Mouse (Mus musculus) liver, embryonic 14.5 days (tissue): ENCODE measurements at regions not wholly inside any gene's neighbourhood (a gene's known extent, or its start where the extent isn't known, plus 50 kb on each side); places are given as distances from the start of the nearest gene placed in this dataset.

Experiments used
- ATAC-seq: fragments of 200-750 bp; cut with Nextera tagmentation; 2 replicates; pipeline ENCODE4 v1.8.0; 2017; ENCODE audit warnings: moderate number of reproducible peaks, mild to moderate bottlenecking, moderate library complexity; ENCODE audit not compliant: insufficient read depth
- DNase-seq, 3 experiments: peaks; one replicate each; pipeline ENCODE4 v3.0.0-alpha.2; 2012 to 2013; ENCODE audit warnings: low read depth in 3 of 3, low spot score in 3 of 3
- H3K27ac ChIP-seq: fragments of 300-500 bp; sonication (generic); 2 replicates; pipeline ENCODE4 v1.5.1; 2014; ENCODE audit warnings: moderate library complexity, mild to moderate bottlenecking, control low read depth, inconsistent platforms
- H3K27me3 ChIP-seq: fragments of 300-500 bp; sonication (generic); 2 replicates; pipeline ENCODE4 v1.6.1; 2014; ENCODE audit warnings: mild to moderate bottlenecking, low read length, moderate library complexity; ENCODE audit not compliant: control insufficient read depth, insufficient read depth
- H3K36me3 ChIP-seq: fragments of 300-500 bp; sonication (generic); replicated peaks from 2 replicates; pipeline ENCODE4 v1.6.1; 2014; ENCODE audit warnings: low read depth; ENCODE audit not compliant: control insufficient read depth, insufficient read depth
- H3K4me1 ChIP-seq, 2 experiments: fragments of 200-500 bp in 1 of 2; fragments of 300-500 bp in 1 of 2; sonication (generic) in 1 of 2; replicated peaks; 2 replicates each; pipeline ENCODE4 v1.6.1; 2012 to 2014; ENCODE audit warnings: antibody characterized with exemption in 1 of 2, inconsistent platforms in 1 of 2, low read length in 1 of 2; ENCODE audit not compliant: control insufficient read depth in 2 of 2, insufficient read depth in 2 of 2
- H3K4me2 ChIP-seq: fragments of 300-500 bp; sonication (generic); 2 replicates; pipeline ENCODE4 v1.6.1; 2014; ENCODE audit warnings: low read depth, mild to moderate bottlenecking, control low read depth, moderate library complexity
- H3K4me3 ChIP-seq, 2 experiments: fragments of 200-500 bp in 1 of 2; fragments of 300-500 bp in 1 of 2; sonication (generic) in 1 of 2; 2 replicates each; pipeline ENCODE4 v1.5.1; 2012 to 2014; ENCODE audit warnings: low read depth in 2 of 2, low read length in 2 of 2, mild to moderate bottlenecking in 2 of 2, control low read depth in 1 of 2, inconsistent platforms in 1 of 2, moderate library complexity in 1 of 2; ENCODE audit not compliant: insufficient read depth in 1 of 2
- H3K9ac ChIP-seq: fragments of 300-500 bp; sonication (generic); replicated peaks from 2 replicates; pipeline ENCODE4 v1.6.1; 2014; ENCODE audit warnings: mild to moderate bottlenecking, control low read depth, moderate library complexity
- H3K9me3 ChIP-seq: fragments of 300-500 bp; sonication (generic); 2 replicates; pipeline ENCODE4 v1.6.1; 2016; ENCODE audit warnings: low read length, mixed read lengths; ENCODE audit not compliant: control insufficient read depth
- CTCF ChIP-seq: IDR thresholded peaks from 2 replicates; pipeline ENCODE4 v1.5.1; 2016; ENCODE audit warnings: antibody characterized with exemption, low read depth, control low read depth
- EP300 ChIP-seq: IDR thresholded peaks from 2 replicates; pipeline ENCODE4 v1.6.1; 2016; ENCODE audit warnings: antibody characterized with exemption, low read depth
- WGBS: fragments of 180-500 bp; shearing (Covaris S2); extraction: QIAGEN DNeasy Blood & Tissue Kit; methylation state at CpG from one replicate; pipeline ENCODE4 v1.1.7; 2014; ENCODE audit not compliant: insufficient replicate concordance; 5-methylcytosine and 5-hydroxymethylcytosine counted together

DNA sequence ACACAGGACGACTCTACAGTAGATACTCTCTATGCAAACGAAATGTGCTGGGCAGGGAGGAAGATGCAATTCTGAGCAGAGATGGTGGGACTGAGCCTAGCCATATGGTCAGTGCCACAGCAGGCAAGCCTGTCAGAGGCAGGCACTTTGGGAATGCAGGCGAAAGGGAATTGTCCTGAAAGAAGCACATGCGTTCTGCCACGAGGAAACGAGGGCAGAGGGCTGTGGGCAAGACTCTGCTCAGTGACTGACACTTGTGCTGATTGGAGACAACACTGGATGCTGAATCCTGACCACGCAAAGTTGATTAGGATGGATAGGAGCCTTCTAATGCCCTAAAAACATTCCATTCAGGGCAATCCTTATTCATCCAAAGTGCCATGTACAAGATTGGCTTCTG lies 350.5 kb upstream of the Fam92a start:
- no peak for DNase-seq
- Histone ChIP-seq H3K4me1 (no peaks in the 10 kb centered on the region), H3K4me3 (no peak overlapping the region), H3K9ac (no peak overlapping the region), H3K9me3 (no peaks in the 10 kb centered on the region), H3K27ac (no peak overlapping the region), H3K27me3 (no peaks in the 10 kb centered on the region), H3K36me3 (no peaks in the 10 kb centered on the region), H3K4me2 (no peak overlapping the region)
- 54% methylated on average over 7 of the region's 7 CpGs for WGBS
- no peak for TF ChIP-seq CTCF
- no peak for TF ChIP-seq EP300
- ATAC-seq: no peak

DNA sequence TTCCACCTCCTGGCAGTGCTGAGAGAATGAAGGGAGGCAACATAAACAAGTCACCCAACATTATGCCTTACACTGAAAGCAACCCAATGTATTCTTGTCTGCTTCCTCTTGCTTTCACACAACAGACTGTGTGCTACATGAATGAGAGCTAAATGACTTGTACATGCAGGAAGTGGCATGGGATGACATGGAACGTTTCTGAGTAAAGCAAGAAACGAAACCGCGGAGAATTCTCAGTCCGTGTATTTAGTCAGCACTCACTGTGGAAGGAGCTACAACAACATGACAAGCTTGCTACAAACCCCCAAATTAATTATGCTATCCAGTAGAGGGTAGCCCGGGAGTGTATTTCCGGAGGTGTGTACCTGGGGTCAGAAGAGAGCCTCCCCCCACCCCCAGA lies 349.4 kb upstream of the Fam92a start:
- 66% methylated on average over 7 of the region's 7 CpGs for WGBS
- H3K27me3 ChIP-seq: no peaks in the 10 kb centered on the region

DNA sequence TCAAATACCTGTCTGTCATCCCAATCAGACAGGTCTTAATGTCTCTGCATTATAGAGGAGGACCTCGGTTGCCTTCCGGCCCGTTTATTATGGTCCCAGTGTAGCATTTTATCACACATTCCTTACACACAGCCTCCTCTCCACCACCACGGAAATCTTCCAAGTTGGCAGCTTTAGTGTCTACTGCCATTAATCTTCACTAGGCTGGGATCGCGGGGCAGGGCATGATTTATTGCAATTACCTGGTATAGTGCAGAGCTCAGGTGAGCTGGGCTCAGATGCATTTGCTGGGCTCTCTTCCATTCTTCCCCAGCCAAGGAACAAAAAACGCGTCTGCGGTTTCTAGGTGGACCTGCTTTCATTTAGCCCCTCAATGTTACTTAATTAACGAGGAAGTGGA lies 344.7 kb upstream of the Fam92a start:
- 64% methylated on average over 10 of the region's 10 CpGs for WGBS
- no peak overlapping the region for H3K4me2 ChIP-seq
- no peak overlapping the region for H3K27ac ChIP-seq
- no peaks in the 10 kb centered on the region for H3K4me1 ChIP-seq
- no peaks in the 10 kb centered on the region for H3K9me3 ChIP-seq
- no peak overlapping the region for H3K4me3 ChIP-seq
- no peaks in the 10 kb centered on the region for H3K36me3 ChIP-seq
- TF ChIP-seq CTCF: no peak
- H3K27me3 ChIP-seq: no peaks in the 10 kb centered on the region
- DNase-seq: no peak
- no peak for ATAC-seq
- H3K9ac ChIP-seq: no peak overlapping the region

More for the DNA sequence above, 349.4 kb upstream of the Fam92a start:
- Histone ChIP-seq H3K36me3 (no peaks in the 10 kb centered on the region), H3K27ac (no peak overlapping the region), H3K9ac (no peak overlapping the region), H3K4me1 (no peaks in the 10 kb centered on the region), H3K4me2 (no peak overlapping the region), H3K9me3 (no peaks in the 10 kb centered on the region), H3K4me3 (no peak overlapping the region)
- TF ChIP-seq EP300 (no peak), CTCF (no peak)
- DNase-seq (no peak), ATAC-seq (no peak)

DNA sequence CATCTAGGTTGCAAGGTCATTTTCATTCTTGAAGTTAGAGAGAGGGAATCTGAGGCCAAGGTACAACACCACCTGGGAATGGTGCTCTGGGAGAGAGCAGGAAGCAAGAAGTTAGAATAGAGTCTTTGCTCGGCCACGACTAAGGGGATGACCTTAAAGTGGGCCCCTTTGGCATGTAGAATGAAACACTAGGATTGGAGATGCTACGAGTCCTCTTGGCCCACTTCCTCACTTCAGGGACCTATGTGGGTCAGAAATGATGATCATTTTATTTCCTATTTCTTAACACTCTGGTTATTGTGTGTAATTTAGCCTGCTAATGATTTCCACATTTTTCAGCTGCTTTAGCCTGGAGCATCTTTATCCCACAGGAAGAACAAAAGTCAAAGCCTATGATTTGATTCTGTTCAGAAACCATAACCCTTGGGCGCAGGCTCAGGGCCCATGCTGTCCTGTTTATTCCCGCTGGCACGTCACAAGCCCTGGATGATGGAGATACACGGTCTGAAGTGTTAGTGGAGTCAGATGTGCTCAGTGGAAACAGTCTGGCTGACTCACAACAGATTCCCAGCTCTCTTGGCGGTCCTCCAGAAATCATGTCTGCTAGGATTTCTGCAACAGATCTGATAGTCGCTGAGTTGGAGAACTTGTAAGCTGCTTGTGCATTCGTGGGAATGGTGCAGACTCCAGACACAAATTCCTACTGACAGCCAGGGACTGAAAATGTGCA lies 340.0 kb upstream of the Fam92a start:
- no peak for TF ChIP-seq CTCF
- TF ChIP-seq EP300: no peak
- H3K27ac ChIP-seq: no peak overlapping the region
- WGBS: 51% methylated on average over 10 of the region's 10 CpGs
- no peaks in the 10 kb centered on the region for H3K9me3 ChIP-seq
- no peak overlapping the region for H3K4me2 ChIP-seq
- H3K4me3 ChIP-seq: no peak overlapping the region
- H3K27me3 ChIP-seq: no peaks in the 10 kb centered on the region
- no peaks in the 10 kb centered on the region for H3K36me3 ChIP-seq
- DNase-seq (no peak), ATAC-seq (no peak)
- no peaks in the 10 kb centered on the region for H3K4me1 ChIP-seq
- H3K9ac ChIP-seq: no peak overlapping the region

DNA sequence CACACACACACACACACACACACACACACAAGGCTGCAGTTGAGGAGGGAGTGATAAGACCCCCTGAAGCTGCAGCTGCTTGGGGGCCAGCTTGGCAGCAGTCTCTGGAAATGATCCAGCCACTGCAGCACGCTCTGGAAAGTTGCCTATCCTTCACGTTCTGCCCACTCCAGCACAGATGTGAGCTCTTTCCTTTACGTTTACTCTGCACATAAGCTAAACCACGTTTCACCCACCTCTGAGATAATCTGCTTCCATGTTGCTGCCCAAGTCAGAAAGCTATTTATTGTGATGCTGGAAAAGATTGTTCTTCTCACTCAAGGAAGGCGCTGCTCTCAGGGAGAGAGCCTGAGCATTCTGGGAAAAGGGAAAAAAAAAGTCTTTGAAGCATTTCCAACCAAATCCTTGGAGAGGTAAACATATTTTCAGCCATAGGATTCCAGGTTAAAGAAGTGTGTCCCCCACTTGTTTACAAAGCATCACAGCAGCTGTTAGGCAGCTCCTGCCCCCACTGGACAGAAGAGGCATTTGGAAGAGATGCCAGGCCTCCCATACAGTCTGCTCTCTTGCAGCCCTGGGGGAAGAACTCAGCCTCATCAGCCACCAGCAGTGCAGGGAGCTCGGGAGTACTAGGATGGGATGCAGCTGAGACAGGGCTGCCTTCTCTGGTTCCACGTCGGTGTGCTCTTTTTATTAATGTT lies 335.2 kb upstream of the Fam92a start:
- Histone ChIP-seq H3K4me2 (no peak overlapping the region), H3K4me1 (no peaks in the 10 kb centered on the region), H3K9ac (no peak overlapping the region), H3K36me3 (no peaks in the 10 kb centered on the region), H3K27ac (no peak overlapping the region), H3K9me3 (no peaks in the 10 kb centered on the region), H3K4me3 (no peak overlapping the region), H3K27me3 (no peaks in the 10 kb centered on the region)
- WGBS: 33% methylated on average over 8 of the region's 8 CpGs
- TF ChIP-seq CTCF: no peak
- no peak for TF ChIP-seq EP300
- ATAC-seq (no peak), DNase-seq (no peak)
